Mouse (Mus musculus): ENCODE measurements around the gene Atp8b4. TPM values are rescaled to one million over a fixed set of nuclear protein-coding genes. Genes with fewer than 3 reads are reported as not detected.

Gene Atp8b4
- polyA plus RNA-seq, 1 experiment from 2014 or later: 2.6 TPM

DNA sequence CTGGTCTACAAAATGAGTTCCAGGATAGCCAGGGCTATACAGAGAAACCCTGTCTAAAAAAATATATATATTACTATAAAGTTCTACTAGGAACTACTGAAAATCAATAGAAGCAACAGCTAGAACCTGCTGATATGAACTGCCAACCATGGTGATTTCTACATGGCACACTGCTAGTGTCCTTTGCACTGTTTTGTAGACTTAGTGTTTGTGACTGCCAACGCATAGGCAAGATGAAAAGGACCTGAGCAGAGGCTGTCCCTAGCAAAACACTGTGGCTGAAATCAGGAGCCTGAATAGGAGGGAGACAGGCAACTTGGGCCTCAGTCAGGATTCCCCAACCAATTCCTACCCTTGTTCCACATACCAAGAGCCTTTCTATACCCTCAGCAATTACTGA is 141.2 kb downstream of the Atp8b4 start:
- Histone ChIP-seq H3K9ac (ENCODE audit: low read depth, low read length) (no peak overlapping the region), H3K4me3 (ENCODE audit: low read depth, low read length) (no peak overlapping the region), H3K4me1 (ENCODE audit: control insufficient read depth, insufficient read depth, low read length) (peaks cover 28% of the 10 kb centered on the region), H3K9me3 (ENCODE audit: control insufficient read depth, low read length) (no peaks in the 10 kb centered on the region), H3K4me2 (ENCODE audit: low read depth, low read length) (no peak overlapping the region), H3K27me3 (replicated peaks; ENCODE audit: control insufficient read depth, insufficient read depth, low read length) (no peaks in the 10 kb centered on the region), H3K36me3 (ENCODE audit: control insufficient read depth, insufficient read depth, low read length) (no peaks in the 10 kb centered on the region), H3K27ac (replicated peaks; ENCODE audit: low read depth, low read length) (no peak overlapping the region)
- DNase-seq (ENCODE audit: low spot score) (no peak), ATAC-seq (ENCODE audit: low read depth) (no peak)
- WGBS: 80% methylated on average over 1 of the region's 1 CpGs

DNA sequence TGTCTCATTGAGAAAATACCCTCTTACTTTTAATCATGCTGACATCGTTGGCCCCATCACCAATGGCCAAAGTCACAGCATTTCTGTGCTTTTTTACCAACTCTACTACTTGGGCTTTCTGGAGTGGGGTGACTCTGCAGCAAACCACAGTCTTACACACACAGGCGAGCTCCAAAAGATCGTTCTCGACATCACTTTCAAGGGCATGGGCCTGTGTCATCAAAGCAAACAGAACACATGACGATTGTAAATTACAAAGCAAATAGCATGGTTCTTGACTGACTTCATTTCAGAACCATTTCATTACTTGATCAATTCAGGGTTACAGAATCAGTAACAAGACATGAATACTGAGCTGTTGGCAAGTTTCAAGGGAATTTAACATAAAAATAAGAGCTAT is 141.7 kb downstream of the Atp8b4 start:
- no peak for ATAC-seq (ENCODE audit: low read depth)

DNA sequence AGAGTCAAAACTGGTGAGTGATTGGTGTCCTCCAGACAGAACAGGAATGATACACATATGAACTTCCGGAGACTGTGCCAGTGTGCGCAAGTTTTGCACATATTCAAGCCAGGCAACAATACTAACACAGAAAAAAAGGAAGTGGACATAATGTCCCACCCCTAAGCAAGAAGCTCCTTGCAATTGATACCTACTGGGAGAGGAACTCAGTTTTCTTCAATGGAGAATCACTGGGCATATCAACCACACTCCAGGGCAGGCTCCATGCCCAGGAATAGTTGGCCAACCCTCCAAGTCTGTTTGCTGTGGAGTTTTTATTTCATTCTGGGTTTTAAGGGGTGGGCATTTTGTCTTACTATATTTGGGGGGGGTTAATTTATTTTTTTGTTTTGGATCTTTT is 145.2 kb downstream of the Atp8b4 start:
- Histone ChIP-seq H3K27ac (replicated peaks; ENCODE audit: low read depth, low read length) (no peak overlapping the region), H3K4me2 (ENCODE audit: low read depth, low read length) (no peak overlapping the region), H3K36me3 (ENCODE audit: control insufficient read depth, insufficient read depth, low read length) (no peaks in the 10 kb centered on the region), H3K9ac (ENCODE audit: low read depth, low read length) (no peak overlapping the region), H3K9me3 (ENCODE audit: control insufficient read depth, low read length) (no peaks in the 10 kb centered on the region), H3K27me3 (replicated peaks; ENCODE audit: control insufficient read depth, insufficient read depth, low read length) (no peaks in the 10 kb centered on the region), H3K4me3 (ENCODE audit: low read depth, low read length) (no peak overlapping the region), H3K4me1 (ENCODE audit: control insufficient read depth, insufficient read depth, low read length) (peaks cover 4% of the 10 kb centered on the region; the same call in 1 of the 2 replicates)
- WGBS: 90% methylated on average over 2 of the region's 2 CpGs
- DNase-seq (ENCODE audit: low spot score) (no peak), ATAC-seq (ENCODE audit: low read depth) (no peak)

More for the DNA sequence above, 141.7 kb downstream of the Atp8b4 start:
- no peaks in the 10 kb centered on the region for H3K36me3 ChIP-seq (ENCODE audit: control insufficient read depth, insufficient read depth, low read length)
- H3K4me3 ChIP-seq (ENCODE audit: low read depth, low read length): no peak overlapping the region
- no peak for DNase-seq (ENCODE audit: low spot score)
- H3K27ac ChIP-seq (replicated peaks; ENCODE audit: low read depth, low read length): no peak overlapping the region
- H3K9me3 ChIP-seq (ENCODE audit: control insufficient read depth, low read length): no peaks in the 10 kb centered on the region
- H3K4me1 ChIP-seq (ENCODE audit: control insufficient read depth, insufficient read depth, low read length): peaks cover 28% of the 10 kb centered on the region
- no peaks in the 10 kb centered on the region for H3K27me3 ChIP-seq (replicated peaks; ENCODE audit: control insufficient read depth, insufficient read depth, low read length)
- 91% methylated on average over 5 of the region's 5 CpGs for WGBS
- no peak overlapping the region for H3K9ac ChIP-seq (ENCODE audit: low read depth, low read length)
- no peak overlapping the region for H3K4me2 ChIP-seq (ENCODE audit: low read depth, low read length)

DNA sequence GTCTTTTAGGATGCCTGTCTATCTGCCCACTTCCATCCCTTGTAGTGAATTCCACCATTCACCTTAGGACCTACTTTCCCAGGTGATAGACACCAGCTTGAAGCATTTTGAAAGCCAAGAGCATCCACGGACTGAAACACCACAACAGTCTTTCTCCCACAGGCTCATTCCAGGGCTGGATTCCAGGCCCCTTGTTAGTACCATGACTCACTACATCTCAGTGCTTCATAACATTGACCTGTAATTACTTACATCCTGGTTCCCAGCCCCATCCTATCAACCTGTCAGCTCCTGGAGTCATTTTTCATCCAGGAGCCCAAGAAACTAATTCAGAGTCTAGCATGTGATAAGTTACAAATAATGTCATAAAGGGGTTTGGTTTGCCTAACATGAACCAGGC is 148.7 kb downstream of the Atp8b4 start:
- Histone ChIP-seq H3K4me3 (ENCODE audit: low read depth, low read length) (no peak overlapping the region), H3K4me2 (ENCODE audit: low read depth, low read length) (no peak overlapping the region), H3K9me3 (ENCODE audit: control insufficient read depth, low read length) (no peaks in the 10 kb centered on the region), H3K27me3 (replicated peaks; ENCODE audit: control insufficient read depth, insufficient read depth, low read length) (no peaks in the 10 kb centered on the region), H3K36me3 (ENCODE audit: control insufficient read depth, insufficient read depth, low read length) (no peaks in the 10 kb centered on the region), H3K9ac (ENCODE audit: low read depth, low read length) (no peak overlapping the region), H3K27ac (replicated peaks; ENCODE audit: low read depth, low read length) (no peak overlapping the region), H3K4me1 (ENCODE audit: control insufficient read depth, insufficient read depth, low read length) (no peaks in the 10 kb centered on the region)
- ATAC-seq (ENCODE audit: low read depth) (no peak), DNase-seq (ENCODE audit: low spot score) (no peak)
- WGBS: 46% methylated on average over 1 of the region's 1 CpGs

DNA sequence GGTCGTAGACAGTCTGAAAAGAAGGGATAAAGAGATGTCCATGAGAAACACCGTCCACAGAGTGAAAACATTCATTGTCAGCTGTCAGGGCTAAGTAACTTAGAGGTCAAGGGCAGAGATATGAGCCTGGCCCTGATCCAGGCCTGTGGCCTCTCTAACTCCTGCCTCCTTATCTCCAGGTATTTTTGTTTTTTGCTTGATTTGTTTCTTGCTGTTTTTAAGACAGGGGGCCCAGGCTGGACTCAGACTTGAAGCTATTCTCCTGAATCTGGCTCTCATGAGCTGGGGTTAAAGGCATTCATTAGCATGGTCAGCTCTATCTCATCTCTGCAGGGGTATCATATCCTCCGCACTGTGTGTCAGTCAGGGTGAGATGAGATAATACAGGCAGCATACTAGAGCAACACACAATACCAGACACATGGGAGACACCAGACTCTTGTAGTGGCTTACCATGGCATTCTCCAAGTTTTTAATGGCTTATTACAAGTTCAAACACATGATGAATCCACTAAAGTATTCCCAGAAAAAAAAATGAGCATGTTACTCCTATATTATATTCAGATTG is 157.4 kb downstream of the Atp8b4 start:
- Histone ChIP-seq H3K4me1 (ENCODE audit: control insufficient read depth, insufficient read depth, low read length) (no peaks in the 10 kb centered on the region), H3K4me2 (ENCODE audit: low read depth, low read length) (no peak overlapping the region), H3K9me3 (ENCODE audit: control insufficient read depth, low read length) (no peaks in the 10 kb centered on the region), H3K27me3 (replicated peaks; ENCODE audit: control insufficient read depth, insufficient read depth, low read length) (no peaks in the 10 kb centered on the region), H3K27ac (replicated peaks; ENCODE audit: low read depth, low read length) (no peak overlapping the region), H3K36me3 (ENCODE audit: control insufficient read depth, insufficient read depth, low read length) (no peaks in the 10 kb centered on the region), H3K4me3 (ENCODE audit: low read depth, low read length) (no peak overlapping the region), H3K9ac (ENCODE audit: low read depth, low read length) (no peak overlapping the region)
- no peak for ATAC-seq (ENCODE audit: low read depth)
- WGBS: 64% methylated on average over 3 of the region's 3 CpGs
- DNase-seq (ENCODE audit: low spot score): no peak

DNA sequence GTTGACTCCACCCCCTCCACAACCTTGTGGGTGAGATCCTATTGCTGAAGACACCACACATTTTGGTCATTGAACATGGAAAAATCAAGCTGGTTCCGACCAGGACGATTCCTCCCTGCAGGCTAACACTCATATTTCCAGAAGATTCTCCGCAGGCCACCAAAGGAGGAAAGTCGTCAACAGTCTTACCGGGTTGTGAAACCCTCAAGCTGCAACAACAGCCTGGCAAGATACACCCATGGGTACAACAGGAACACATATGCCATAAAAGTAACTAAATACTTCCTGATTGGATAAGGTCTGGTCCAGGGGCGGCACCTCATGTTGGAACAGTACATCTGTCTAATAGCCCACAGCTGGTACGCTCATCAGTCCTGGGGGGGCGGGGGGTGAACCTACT is 159.0 kb downstream of the Atp8b4 start:
- no peak for DNase-seq (ENCODE audit: low spot score)
- Histone ChIP-seq H3K36me3 (ENCODE audit: control insufficient read depth, insufficient read depth, low read length) (no peaks in the 10 kb centered on the region), H3K27me3 (replicated peaks; ENCODE audit: control insufficient read depth, insufficient read depth, low read length) (no peaks in the 10 kb centered on the region), H3K4me2 (ENCODE audit: low read depth, low read length) (no peak overlapping the region), H3K27ac (replicated peaks; ENCODE audit: low read depth, low read length) (no peak overlapping the region), H3K4me3 (ENCODE audit: low read depth, low read length) (no peak overlapping the region), H3K4me1 (ENCODE audit: control insufficient read depth, insufficient read depth, low read length) (no peaks in the 10 kb centered on the region), H3K9ac (ENCODE audit: low read depth, low read length) (no peak overlapping the region), H3K9me3 (ENCODE audit: control insufficient read depth, low read length) (no peaks in the 10 kb centered on the region)
- 86% methylated on average over 8 of the region's 8 CpGs for WGBS
- no peak for ATAC-seq (ENCODE audit: low read depth)

DNA sequence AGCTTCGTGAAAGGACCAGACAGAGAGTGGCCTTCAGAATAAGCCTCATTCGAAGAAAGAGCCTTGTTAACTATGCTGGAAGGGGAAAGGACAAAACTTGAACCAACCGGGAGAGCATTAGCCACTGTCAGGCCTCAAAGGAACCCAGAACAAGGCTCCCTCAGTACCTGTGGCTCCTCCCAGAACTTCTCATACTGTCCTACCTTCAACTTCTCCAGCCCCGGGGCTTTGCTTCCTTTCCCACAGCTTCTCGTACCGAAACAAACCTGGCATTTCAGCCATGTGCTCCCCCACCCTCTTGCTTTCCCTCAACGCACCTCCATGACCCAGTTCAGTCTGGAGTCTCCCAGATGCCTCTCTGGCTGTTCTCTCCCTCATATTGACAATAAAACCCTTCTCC is 160.3 kb downstream of the Atp8b4 start:
- H3K27me3 ChIP-seq (replicated peaks; ENCODE audit: control insufficient read depth, insufficient read depth, low read length): no peaks in the 10 kb centered on the region
- no peak overlapping the region for H3K4me3 ChIP-seq (ENCODE audit: low read depth, low read length)
- DNase-seq (ENCODE audit: low spot score) (no peak), ATAC-seq (ENCODE audit: low read depth) (no peak)
- no peaks in the 10 kb centered on the region for H3K36me3 ChIP-seq (ENCODE audit: control insufficient read depth, insufficient read depth, low read length)
- no peaks in the 10 kb centered on the region for H3K9me3 ChIP-seq (ENCODE audit: control insufficient read depth, low read length)
- no peak overlapping the region for H3K4me2 ChIP-seq (ENCODE audit: low read depth, low read length)
- H3K4me1 ChIP-seq (ENCODE audit: control insufficient read depth, insufficient read depth, low read length): no peaks in the 10 kb centered on the region
- H3K9ac ChIP-seq (ENCODE audit: low read depth, low read length): no peak overlapping the region
- 72% methylated on average over 7 of the region's 7 CpGs for WGBS
- no peak overlapping the region for H3K27ac ChIP-seq (replicated peaks; ENCODE audit: low read depth, low read length)

DNA sequence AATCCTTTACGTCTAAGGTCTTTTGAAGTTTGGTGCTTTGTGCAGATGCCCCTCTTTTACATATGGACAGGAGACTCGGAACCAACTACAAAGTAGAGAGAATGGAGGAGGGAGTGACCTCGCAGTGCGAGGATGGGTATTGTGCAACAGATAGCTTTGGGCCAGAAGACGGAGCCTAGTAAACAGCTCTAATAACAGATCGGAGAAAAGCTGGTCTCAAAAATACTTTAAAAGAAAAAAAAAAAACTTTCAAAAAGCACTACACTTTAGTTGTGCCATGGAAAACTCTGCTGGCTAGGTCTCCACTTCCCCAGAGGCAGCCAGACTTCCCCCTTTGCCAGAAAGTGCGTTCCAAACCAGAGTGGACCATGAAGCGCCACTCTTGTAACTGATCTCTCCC is 161.0 kb downstream of the Atp8b4 start:
- no peak overlapping the region for H3K4me2 ChIP-seq (ENCODE audit: low read depth, low read length)
- no peak for ATAC-seq (ENCODE audit: low read depth)
- no peak for DNase-seq (ENCODE audit: low spot score)
- no peak overlapping the region for H3K9ac ChIP-seq (ENCODE audit: low read depth, low read length)
- H3K36me3 ChIP-seq (ENCODE audit: control insufficient read depth, insufficient read depth, low read length): no peaks in the 10 kb centered on the region
- 76% methylated on average over 8 of the region's 8 CpGs for whole genome bisulfite sequencing
- H3K4me3 ChIP-seq (ENCODE audit: low read depth, low read length): no peak overlapping the region
- no peaks in the 10 kb centered on the region for H3K9me3 ChIP-seq (ENCODE audit: control insufficient read depth, low read length)
- H3K27me3 ChIP-seq (replicated peaks; ENCODE audit: control insufficient read depth, insufficient read depth, low read length): no peaks in the 10 kb centered on the region
- H3K27ac ChIP-seq (replicated peaks; ENCODE audit: low read depth, low read length): no peak overlapping the region
- H3K4me1 ChIP-seq (ENCODE audit: control insufficient read depth, insufficient read depth, low read length): no peaks in the 10 kb centered on the region

DNA sequence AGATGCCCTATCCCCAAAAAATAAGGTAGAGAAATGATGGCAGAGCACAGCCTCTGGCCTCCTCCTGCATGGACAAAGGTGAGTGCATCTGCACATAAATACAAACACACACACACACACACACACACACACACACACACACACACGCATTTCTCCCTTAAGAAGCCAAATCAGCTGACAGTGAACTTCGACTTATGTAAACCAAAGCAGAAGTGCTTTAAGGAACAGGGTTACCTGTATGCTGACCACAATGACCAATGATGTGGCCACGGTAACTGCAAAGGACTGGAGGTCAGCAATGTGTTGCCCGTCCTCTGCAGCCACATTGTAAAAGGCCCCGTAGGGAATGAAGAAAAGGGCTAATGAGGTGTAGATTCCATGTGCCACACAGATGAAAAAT is 163.3 kb downstream of the Atp8b4 start:
- Histone ChIP-seq H3K27me3 (replicated peaks; ENCODE audit: control insufficient read depth, insufficient read depth, low read length) (no peaks in the 10 kb centered on the region), H3K4me2 (ENCODE audit: low read depth, low read length) (no peak overlapping the region), H3K27ac (replicated peaks; ENCODE audit: low read depth, low read length) (no peak overlapping the region), H3K9me3 (ENCODE audit: control insufficient read depth, low read length) (no peaks in the 10 kb centered on the region), H3K4me3 (ENCODE audit: low read depth, low read length) (no peak overlapping the region), H3K36me3 (ENCODE audit: control insufficient read depth, insufficient read depth, low read length) (no peaks in the 10 kb centered on the region), H3K9ac (ENCODE audit: low read depth, low read length) (no peak overlapping the region), H3K4me1 (ENCODE audit: control insufficient read depth, insufficient read depth, low read length) (no peaks in the 10 kb centered on the region)
- 79% methylated on average over 5 of the region's 5 CpGs for WGBS
- ATAC-seq (ENCODE audit: low read depth): no peak
- DNase-seq (ENCODE audit: low spot score): no peak

Measured in embryonic facial prominence, embryonic 14.5 days (tissue).